Mouse (Mus musculus) heart, embryonic 10.5 days (tissue): Measurements from ENCODE around the gene Prtn3. TPM values are rescaled to one million over a fixed set of nuclear protein-coding genes. Genes with fewer than 3 reads are reported as not detected.
A peak's percentile ranks its signal among the peaks of the same experiment; 100 is the strongest.

Experiments
- DNase-seq: peaks from one replicate; pipeline ENCODE4 v3.0.0-alpha.2; 2017; ENCODE audit warnings: low spot score
- H3K27ac ChIP-seq: fragments of 300-500 bp; sonication (generic); 2 replicates; pipeline ENCODE4 v1.5.1; 2016; ENCODE audit warnings: mild to moderate bottlenecking
- H3K27me3 ChIP-seq: fragments of 300-500 bp; sonication (generic); 2 replicates; pipeline ENCODE4 v1.6.1; 2016; ENCODE audit warnings: mild to moderate bottlenecking; ENCODE audit not compliant: poor library complexity, insufficient read depth, severe bottlenecking
- H3K36me3 ChIP-seq: fragments of 300-500 bp; sonication (generic); 2 replicates; pipeline ENCODE4 v1.6.1; 2016; ENCODE audit warnings: mild to moderate bottlenecking, moderate library complexity
- H3K4me1 ChIP-seq: fragments of 300-500 bp; sonication (generic); 2 replicates; pipeline ENCODE4 v1.6.1; 2016; ENCODE audit warnings: mild to moderate bottlenecking
- H3K4me3 ChIP-seq: fragments of 300-500 bp; sonication (generic); 2 replicates; pipeline ENCODE4 v1.5.1; 2016; ENCODE audit warnings: mild to moderate bottlenecking, moderate library complexity
- H3K9me3 ChIP-seq: fragments of 300-500 bp; sonication (generic); 2 replicates; pipeline ENCODE4 v1.6.1; 2016; ENCODE audit warnings: mild to moderate bottlenecking, moderate library complexity
- WGBS: fragments of 180-500 bp; shearing (Covaris S2); methylation state at CpG from one replicate; pipeline ENCODE4 v1.1.7; 2016; 5-methylcytosine and 5-hydroxymethylcytosine counted together
- polyA plus RNA-seq: library from polyadenylated mRNA; unstranded; fragments of >200 nt; fragmentation: Nextera tagmentation; extraction: Ambion mirVana; gene quantifications from 2 replicates; pipeline ENCODE4 v1.2.1, GENCODE M21; 2016

Gene Prtn3
- polyA plus RNA-seq = 2.4 and 7.8 TPM in 2 replicates

DNA sequence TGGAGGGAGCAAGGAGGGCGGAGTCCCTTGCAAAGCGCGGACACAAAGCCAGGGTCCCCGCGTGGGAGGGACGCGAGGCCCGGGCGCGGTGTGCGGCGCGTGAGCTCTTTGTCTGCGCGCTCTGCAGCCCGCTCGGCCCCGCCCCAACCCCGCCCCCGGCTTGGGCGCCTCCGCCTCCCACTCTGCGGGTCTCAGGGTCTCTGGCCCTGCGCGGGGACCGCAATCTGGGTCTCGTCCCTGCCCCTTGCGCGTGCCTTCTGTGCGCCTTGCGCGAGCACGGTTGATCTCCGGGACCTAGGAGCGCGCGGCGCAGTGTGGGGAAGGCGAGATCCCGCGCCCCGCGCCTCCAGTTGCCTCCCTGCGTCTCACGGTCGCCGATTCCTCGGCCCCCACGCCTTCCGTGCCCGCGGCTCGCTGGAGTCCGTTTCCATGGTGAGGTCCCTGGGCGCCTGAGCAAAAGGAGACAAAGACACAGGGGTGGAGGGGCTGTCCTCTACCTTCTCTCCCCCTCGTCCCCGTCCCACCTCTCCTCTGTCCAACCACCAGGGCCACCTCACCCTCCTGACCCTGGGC lies at the start of gene Prtn3, which contains the start of gene Plppr3:
Prtn3 (plus strand) TSS at position 187 of the 573 bp plus-strand sequence.
Plppr3 (minus strand) TSS at position 345 of the 573 bp plus-strand sequence.
- no peaks in the 10 kb centered on the region for H3K9me3 ChIP-seq
- H3K27me3 ChIP-seq = peaks cover 12% of the 10 kb centered on the region
- no peak for DNase-seq
- peaks cover 37% of the 10 kb centered on the region for H3K4me1 ChIP-seq
- WGBS = under 1% methylated on average over 55 of the region's 57 CpGs
- peak within 1 kb of the TSS; percentile 88 for H3K27ac ChIP-seq
- H3K36me3 ChIP-seq = peaks cover 8% of the 10 kb centered on the region
- H3K4me3 ChIP-seq = peak within 1 kb of the TSS; percentile 71

DNA sequence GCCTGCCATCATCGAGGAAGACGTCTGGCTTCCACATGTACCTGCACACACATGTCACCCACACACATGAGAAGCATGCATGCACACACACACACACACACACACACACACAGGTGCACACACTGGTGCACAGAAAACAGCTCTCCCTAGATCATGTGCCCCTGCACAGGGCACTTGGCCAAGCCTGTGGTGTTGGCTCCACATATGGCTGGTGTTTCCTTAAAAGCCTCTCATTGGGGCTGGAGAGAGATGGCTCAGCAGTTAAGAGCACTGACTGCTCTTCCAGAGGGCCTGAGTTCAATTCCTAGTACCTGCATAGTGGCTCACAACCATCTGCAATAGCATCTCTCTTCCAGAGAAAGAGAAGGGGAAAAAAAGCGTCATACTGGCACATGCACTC lies 42.7 kb upstream of the Prtn3 start:
- DNase-seq = no peak
- no peak overlapping the region for H3K27ac ChIP-seq
- 86% methylated on average over 3 of the region's 3 CpGs for WGBS
- H3K4me3 ChIP-seq = no peak overlapping the region
- 0 out of 2 replicates have a peak, but pooled peaks cover 8% of the 10 kb centered on the region for H3K27me3 ChIP-seq
- H3K36me3 ChIP-seq = no peaks in the 10 kb centered on the region
- peaks cover 12% of the 10 kb centered on the region; the same call in 1 of the 2 replicates for H3K4me1 ChIP-seq
- no peaks in the 10 kb centered on the region for H3K9me3 ChIP-seq

DNA sequence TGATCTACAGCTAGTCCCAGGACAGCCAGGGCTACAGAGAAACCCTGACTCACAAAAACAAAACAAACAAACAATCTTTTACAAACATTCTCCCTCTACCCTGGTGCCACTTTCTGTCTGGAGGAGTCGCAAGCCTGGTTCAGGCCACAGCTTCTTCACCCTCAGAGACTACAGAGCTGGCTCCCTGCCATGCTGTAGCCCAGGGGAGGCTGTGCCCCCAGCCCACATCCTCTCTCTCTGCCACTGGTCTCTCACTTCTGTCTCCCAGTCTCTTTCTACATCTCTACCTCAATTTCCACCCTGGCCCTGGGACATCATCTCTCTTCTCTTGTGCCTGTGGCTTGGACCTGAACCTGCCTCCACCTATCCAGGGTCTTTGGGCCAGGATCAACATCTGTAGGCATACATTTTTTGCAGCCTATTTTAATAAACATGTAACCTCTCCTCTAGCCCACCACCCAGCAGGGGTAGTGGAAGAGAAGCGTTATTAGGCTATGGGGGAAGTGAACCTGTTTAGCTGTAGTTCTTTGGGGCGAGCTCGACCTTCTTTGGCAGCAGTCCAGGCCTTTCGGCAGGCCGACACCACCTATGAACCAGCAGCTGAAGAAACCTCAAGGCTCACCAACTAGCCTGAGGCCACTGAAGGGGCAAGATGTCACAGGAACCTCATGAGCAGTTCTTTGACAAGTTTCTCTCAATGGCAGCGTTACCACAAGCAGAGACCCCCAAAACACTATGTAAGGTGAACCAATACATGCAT lies 42.1 kb upstream of the Prtn3 start:
- Histone ChIP-seq H3K36me3 (no peaks in the 10 kb centered on the region), H3K27ac (no peak overlapping the region), H3K9me3 (no peaks in the 10 kb centered on the region), H3K4me3 (no peak overlapping the region), H3K4me1 (peaks cover 12% of the 10 kb centered on the region; the same call in 1 of the 2 replicates), H3K27me3 (0 out of 2 replicates have a peak, but pooled peaks cover 8% of the 10 kb centered on the region)
- DNase-seq = no peak
- WGBS = 80% methylated on average over 7 of the region's 7 CpGs

DNA sequence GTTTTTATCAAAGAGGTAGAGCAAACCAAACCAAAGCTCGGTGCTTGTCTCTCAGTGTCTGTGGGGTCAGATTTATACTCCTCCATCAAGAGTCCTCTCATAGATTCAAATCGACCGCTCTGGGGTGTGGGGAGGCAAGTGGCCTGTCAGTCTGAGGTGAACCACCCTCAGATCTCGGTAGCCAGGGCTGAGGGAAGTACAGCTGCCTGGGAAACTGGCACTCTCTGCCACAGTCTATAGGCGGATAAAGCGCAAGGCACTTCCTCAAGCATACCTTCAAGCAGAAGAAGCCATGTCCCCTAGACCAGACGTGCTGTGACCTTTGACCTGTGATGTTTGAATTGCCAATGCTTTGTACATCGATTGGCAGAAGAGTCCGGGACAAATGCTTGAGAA lies 41.5 kb upstream of the Prtn3 start:
- Histone ChIP-seq H3K9me3 (no peaks in the 10 kb centered on the region), H3K4me3 (no peak overlapping the region), H3K4me1 (peaks cover 12% of the 10 kb centered on the region; the same call in 1 of the 2 replicates), H3K36me3 (no peaks in the 10 kb centered on the region), H3K27ac (no peak overlapping the region), H3K27me3 (0 out of 2 replicates have a peak, but pooled peaks cover 8% of the 10 kb centered on the region)
- WGBS = 73% methylated on average over 9 of the region's 9 CpGs
- DNase-seq = no peak

DNA sequence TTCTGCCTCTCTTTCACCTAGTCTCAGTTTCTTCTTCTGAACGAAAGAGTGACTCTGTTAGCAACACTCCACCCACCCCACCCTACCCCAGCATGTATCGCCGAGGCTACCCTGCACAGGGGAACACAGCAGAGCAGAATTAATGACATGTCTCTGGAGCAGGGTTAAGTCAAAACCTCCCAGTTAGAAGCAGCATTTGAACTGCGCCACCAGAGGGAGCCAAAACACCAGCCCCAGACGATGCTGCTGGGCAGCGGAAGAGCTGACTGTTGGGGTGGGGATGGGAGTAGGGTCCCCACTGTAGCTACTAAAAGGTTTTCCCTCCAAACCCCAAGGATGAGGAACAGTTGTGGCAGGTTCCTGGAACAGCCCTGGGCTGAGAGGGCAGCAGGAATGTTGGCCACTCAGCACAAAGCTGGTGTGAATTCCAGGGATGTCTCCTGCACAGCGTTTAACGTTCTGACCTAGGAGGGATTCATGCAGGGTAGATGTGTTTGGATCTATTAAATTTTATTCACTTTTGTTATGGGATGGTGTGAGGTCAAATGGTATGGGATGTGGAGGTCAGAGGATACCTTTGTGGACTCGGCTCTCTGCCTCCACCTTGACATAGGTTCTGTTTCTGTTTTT lies 39.4 kb upstream of the Prtn3 start:
- DNase-seq = no peak
- Histone ChIP-seq H3K4me3 (no peak overlapping the region), H3K9me3 (no peaks in the 10 kb centered on the region), H3K27ac (no peak overlapping the region), H3K4me1 (peaks cover 8% of the 10 kb centered on the region; the same call in 1 of the 2 replicates), H3K27me3 (no peaks in the 10 kb centered on the region), H3K36me3 (no peaks in the 10 kb centered on the region)
- 16% methylated on average over 9 of the region's 9 CpGs for WGBS

DNA sequence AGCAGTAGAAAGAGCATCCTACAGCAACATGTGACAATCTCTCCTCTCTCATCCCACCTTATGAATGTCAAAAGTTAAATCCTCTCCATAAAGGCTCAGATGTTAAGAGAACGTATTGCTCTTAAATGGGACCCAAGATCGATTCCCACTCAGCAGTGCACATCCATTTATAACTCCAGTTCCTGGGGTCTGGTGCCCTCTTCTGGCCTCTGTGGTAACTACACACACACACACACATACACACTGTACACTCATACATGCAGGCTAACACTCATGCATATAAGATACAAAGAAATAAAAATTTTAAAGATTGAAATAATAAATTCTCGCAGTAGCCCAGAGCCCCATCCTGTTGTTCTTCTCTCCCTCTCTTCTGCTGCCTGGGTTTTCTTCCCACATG lies 37.4 kb upstream of the Prtn3 start:
- no peak overlapping the region for H3K27ac ChIP-seq
- no peaks in the 10 kb centered on the region for H3K36me3 ChIP-seq
- H3K4me1 ChIP-seq = peaks cover 22% of the 10 kb centered on the region; the same call in 1 of the 2 replicates
- H3K4me3 ChIP-seq = no peak overlapping the region
- no peak for DNase-seq
- H3K27me3 ChIP-seq = no peaks in the 10 kb centered on the region
- no peaks in the 10 kb centered on the region for H3K9me3 ChIP-seq
- 95% methylated on average over 3 of the region's 3 CpGs for WGBS

DNA sequence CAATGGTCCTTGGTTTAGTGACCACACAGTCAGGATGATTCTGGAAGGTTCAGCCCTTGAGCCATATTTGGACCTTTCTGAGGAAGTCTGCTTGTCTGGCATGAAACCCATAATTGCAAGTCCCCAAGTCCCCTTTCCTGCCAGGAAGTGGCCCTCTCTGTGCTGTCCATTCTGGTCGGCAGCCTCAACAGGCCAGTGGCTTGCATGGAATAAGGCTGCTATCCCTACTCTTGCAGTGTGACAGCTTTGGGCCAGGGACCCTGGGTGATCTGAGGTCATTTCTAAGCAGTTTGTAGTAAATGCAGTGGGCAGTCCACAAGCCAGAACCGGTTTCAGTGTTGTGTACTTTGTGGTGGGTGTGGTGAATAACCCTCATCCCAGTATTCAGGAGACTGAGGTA lies 36.1 kb upstream of the Prtn3 start:
- 60% methylated on average over 2 of the region's 2 CpGs for WGBS
- no peaks in the 10 kb centered on the region for H3K9me3 ChIP-seq
- H3K27ac ChIP-seq = no peak overlapping the region
- no peaks in the 10 kb centered on the region for H3K36me3 ChIP-seq
- peaks cover 33% of the 10 kb centered on the region for H3K4me1 ChIP-seq
- no peak overlapping the region for H3K4me3 ChIP-seq
- no peak for DNase-seq
- no peaks in the 10 kb centered on the region for H3K27me3 ChIP-seq

DNA sequence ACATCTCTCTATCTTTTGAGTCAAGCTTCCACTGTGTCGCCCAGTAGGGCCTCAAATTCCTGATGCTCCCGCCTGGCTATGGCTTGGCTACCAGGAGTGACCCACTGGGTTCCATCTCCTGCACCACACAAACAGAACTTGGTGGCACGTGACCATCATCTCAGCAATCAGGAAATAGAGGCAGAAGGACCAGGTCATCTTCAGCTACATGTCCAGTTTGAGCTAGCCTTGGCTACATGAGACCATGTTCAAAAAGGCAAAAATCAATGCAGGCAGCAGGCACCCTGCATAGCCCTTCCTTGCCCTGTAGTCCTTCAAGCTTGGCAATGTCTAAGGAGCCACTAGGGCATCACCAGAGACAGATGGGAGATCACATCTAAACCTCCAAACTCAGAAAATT lies 34.2 kb upstream of the Prtn3 start:
- no peaks in the 10 kb centered on the region for H3K9me3 ChIP-seq
- peaks cover 42% of the 10 kb centered on the region for H3K4me1 ChIP-seq
- WGBS = 85% methylated on average over 3 of the region's 3 CpGs
- H3K27ac ChIP-seq = peak overlapping the region; percentile 90; the same call in 1 of the 2 replicates
- DNase-seq = no peak
- no peaks in the 10 kb centered on the region for H3K27me3 ChIP-seq
- H3K36me3 ChIP-seq = no peaks in the 10 kb centered on the region
- no peak overlapping the region; the same call in 1 of the 2 replicates for H3K4me3 ChIP-seq

DNA sequence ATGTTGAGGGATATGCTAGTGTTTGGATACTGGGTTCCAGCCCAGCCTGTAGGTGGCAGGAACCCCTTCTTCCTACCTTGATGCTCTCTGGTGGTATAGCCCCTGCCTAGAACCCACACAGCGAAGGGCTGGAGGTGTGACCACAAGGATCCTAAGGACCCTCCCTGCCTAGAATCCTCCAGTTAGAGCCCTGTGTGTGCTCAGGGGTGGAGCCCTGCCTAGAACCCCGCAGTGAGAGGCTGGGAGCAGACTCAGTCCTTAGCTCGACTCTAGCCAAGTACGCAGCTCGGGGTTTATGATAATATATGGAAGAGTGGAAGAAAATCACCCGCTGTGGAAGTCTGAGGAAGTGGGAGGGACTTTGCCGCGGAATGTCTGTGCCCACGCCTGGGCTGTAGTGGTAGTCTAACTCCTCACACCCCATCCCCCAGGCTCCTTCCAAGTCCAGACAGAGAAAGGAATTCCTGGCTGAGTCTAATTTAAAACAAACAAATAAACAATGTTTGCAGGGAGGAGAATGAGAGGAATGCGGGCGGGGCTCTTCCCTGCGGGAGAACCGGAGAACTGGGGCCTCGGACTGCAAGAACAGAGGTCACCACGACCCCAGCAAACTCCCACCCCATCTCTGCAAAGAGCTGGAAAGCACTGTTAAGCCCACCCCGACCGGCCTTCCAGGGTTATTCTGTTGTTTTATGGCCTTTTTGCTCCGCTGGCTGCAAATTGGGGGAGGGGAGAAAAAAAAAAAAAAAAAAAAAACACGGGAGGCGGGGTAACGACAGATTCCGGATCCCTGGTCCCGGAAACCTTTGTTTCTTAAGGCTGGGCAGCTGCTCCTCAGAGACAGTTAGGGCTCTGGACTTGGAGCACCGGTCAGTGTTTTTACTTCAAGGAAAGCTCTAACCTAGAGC lies 33.4 kb upstream of the Prtn3 start:
- Histone ChIP-seq H3K4me3 (peak overlapping the region; percentile 62), H3K36me3 (no peaks in the 10 kb centered on the region), H3K27me3 (no peaks in the 10 kb centered on the region), H3K27ac (peak overlapping the region; percentile 90), H3K4me1 (peaks cover 45% of the 10 kb centered on the region), H3K9me3 (no peaks in the 10 kb centered on the region)
- under 1% methylated on average over 24 of the region's 24 CpGs for WGBS
- peak; percentile 86 for DNase-seq

DNA sequence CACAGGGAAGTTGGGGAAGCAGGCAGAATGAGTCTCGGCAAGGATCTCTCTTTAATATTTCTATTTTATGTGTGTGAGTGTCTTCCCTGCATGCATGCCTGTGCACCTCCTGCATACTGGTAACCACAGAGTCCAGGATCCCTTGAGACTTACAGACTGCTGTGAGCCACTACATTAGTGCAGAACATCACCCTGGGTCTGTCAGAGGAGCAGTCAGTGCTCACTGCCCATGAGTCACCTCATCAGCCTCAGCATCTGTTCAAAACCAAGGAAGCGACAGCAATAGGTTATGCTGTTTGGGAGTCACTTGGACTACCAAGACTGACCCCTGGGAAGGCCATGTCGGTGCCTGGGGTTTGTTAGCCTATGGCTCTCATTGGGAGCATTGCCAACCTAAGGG lies 32.0 kb upstream of the Prtn3 start:
- H3K4me3 ChIP-seq = no peak overlapping the region
- no peaks in the 10 kb centered on the region for H3K27me3 ChIP-seq
- H3K27ac ChIP-seq = no peak overlapping the region
- H3K36me3 ChIP-seq = no peaks in the 10 kb centered on the region
- no peak for DNase-seq
- 74% methylated on average over 3 of the region's 3 CpGs for WGBS
- no peaks in the 10 kb centered on the region for H3K9me3 ChIP-seq
- H3K4me1 ChIP-seq = peaks cover 45% of the 10 kb centered on the region

DNA sequence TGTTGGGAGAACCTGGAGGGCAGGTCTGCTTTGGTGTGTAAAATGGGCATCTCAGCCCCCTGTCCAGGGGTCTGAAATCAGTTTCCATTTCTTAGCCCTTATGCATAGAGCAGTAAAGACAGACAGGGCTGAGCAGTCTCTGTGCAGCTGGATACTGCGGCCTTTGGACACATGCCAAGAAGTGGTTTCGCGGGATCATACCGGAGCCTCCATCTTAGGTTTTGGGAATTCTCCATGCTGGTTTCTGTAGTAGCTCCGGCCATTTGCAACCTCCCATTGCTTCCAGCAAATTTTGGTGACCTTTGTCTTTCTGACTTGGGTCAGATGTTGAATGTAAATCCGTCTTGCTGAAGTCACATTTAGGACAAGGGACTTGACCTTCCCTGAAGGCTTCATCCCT lies 30.8 kb upstream of the Prtn3 start:
- H3K27ac ChIP-seq = 0 out of 2 replicates have a peak overlapping the region, but pooled peaks have one; percentile 0
- peaks cover 45% of the 10 kb centered on the region for H3K4me1 ChIP-seq
- no peaks in the 10 kb centered on the region for H3K36me3 ChIP-seq
- DNase-seq = no peak
- no peaks in the 10 kb centered on the region for H3K27me3 ChIP-seq
- H3K4me3 ChIP-seq = no peak overlapping the region
- 81% methylated on average over 6 of the region's 6 CpGs for WGBS
- no peaks in the 10 kb centered on the region for H3K9me3 ChIP-seq

DNA sequence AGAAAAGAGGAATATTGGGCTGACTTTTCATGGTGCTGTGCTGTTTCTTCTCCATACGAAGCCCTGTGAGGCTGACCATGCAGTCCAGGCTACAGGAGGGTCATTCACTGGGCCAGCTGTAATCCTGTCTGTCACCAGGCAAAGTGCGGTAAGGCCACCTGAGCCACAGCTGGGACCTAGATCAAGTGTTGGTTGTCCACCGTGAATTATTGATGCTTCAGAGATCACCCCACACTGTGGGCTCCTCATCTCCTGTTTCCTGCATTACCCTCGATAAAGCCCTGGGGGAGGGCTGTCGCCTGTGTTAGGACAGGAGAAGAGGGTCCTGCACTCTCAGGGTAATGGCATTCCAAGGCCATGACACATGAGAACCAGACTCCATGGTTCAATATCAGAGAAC lies 27.7 kb upstream of the Prtn3 start:
- H3K4me3 ChIP-seq = no peak overlapping the region
- H3K4me1 ChIP-seq = peaks cover 37% of the 10 kb centered on the region
- no peaks in the 10 kb centered on the region for H3K27me3 ChIP-seq
- no peaks in the 10 kb centered on the region for H3K36me3 ChIP-seq
- no peak for DNase-seq
- no peaks in the 10 kb centered on the region for H3K9me3 ChIP-seq
- 45% methylated on average over 5 of the region's 5 CpGs for WGBS
- H3K27ac ChIP-seq = no peak overlapping the region
